Mouse (Mus musculus) kidney, postnatal 0 days (tissue): ENCODE results near the gene Arhgef3. TPM values are rescaled to one million over a fixed set of nuclear protein-coding genes. Genes with fewer than 3 reads are reported as not detected.

ENCODE experiments used
- ATAC-seq: fragments of 200-750 bp; cut with Nextera tagmentation; replicated peaks from 2 replicates; pipeline ENCODE4 v1.8.0; 2017; ENCODE audit warnings: low read depth, moderate number of reproducible peaks, moderate TSS enrichment, moderate library complexity; ENCODE audit not compliant: low FRiP score
- DNase-seq: peaks from one replicate; pipeline ENCODE4 v3.0.0-alpha.2; 2016; ENCODE audit warnings: low spot score
- H3K27ac ChIP-seq: fragments of 300-500 bp; sonication (generic); 2 replicates; pipeline ENCODE4 v1.5.1; 2014; ENCODE audit warnings: mild to moderate bottlenecking
- H3K27me3 ChIP-seq: fragments of 300-500 bp; sonication (generic); 2 replicates; pipeline ENCODE4 v1.6.1; 2014; ENCODE audit warnings: low read length, mixed read lengths; ENCODE audit not compliant: insufficient read depth
- H3K36me3 ChIP-seq: fragments of 300-500 bp; sonication (generic); 2 replicates; pipeline ENCODE4 v1.6.1; 2014; ENCODE audit warnings: low read length, mixed read lengths; ENCODE audit not compliant: insufficient read depth
- H3K4me1 ChIP-seq: fragments of 300-500 bp; sonication (generic); replicated peaks from 2 replicates; pipeline ENCODE4 v1.6.1; 2014; ENCODE audit warnings: antibody characterized with exemption, low read length, mixed read lengths; ENCODE audit not compliant: insufficient read depth
- H3K4me2 ChIP-seq: fragments of 300-500 bp; sonication (generic); 2 replicates; pipeline ENCODE4 v1.6.1; 2014; ENCODE audit warnings: mild to moderate bottlenecking, low read length, moderate library complexity, mixed read lengths
- H3K4me3 ChIP-seq: fragments of 300-500 bp; sonication (generic); replicated peaks from 2 replicates; pipeline ENCODE4 v1.5.1; 2014; ENCODE audit warnings: low read depth, low read length
- H3K9ac ChIP-seq: fragments of 300-500 bp; sonication (generic); 2 replicates; pipeline ENCODE4 v1.6.1; 2014; ENCODE audit warnings: low read depth, low read length
- H3K9me3 ChIP-seq: fragments of 300-500 bp; sonication (generic); replicated peaks from 2 replicates; pipeline ENCODE4 v1.6.1; 2016; ENCODE audit warnings: low read length, inconsistent platforms, mixed read lengths
- CTCF ChIP-seq: IDR thresholded peaks from 2 replicates; pipeline ENCODE4 v1.5.1; 2016; ENCODE audit warnings: antibody characterized with exemption, low read depth, mild to moderate bottlenecking, moderate library complexity
- WGBS: fragments of 180-500 bp; shearing (Covaris S2); extraction: QIAGEN DNeasy Blood & Tissue Kit; methylation state at CpG from one replicate; pipeline ENCODE4 v1.1.7; 2014; 5-methylcytosine and 5-hydroxymethylcytosine counted together
- polyA plus RNA-seq: library from polyadenylated mRNA; unstranded; fragments of >200 nt; fragmentation: Nextera tagmentation; extraction: Ambion mirVana; gene quantifications from 2 replicates; pipeline ENCODE4 v1.2.1, GENCODE M21; 2015

Arhgef3 gene
- polyA plus RNA-seq, 1 experiment from 2014 or later = 20.0 TPM

DNA sequence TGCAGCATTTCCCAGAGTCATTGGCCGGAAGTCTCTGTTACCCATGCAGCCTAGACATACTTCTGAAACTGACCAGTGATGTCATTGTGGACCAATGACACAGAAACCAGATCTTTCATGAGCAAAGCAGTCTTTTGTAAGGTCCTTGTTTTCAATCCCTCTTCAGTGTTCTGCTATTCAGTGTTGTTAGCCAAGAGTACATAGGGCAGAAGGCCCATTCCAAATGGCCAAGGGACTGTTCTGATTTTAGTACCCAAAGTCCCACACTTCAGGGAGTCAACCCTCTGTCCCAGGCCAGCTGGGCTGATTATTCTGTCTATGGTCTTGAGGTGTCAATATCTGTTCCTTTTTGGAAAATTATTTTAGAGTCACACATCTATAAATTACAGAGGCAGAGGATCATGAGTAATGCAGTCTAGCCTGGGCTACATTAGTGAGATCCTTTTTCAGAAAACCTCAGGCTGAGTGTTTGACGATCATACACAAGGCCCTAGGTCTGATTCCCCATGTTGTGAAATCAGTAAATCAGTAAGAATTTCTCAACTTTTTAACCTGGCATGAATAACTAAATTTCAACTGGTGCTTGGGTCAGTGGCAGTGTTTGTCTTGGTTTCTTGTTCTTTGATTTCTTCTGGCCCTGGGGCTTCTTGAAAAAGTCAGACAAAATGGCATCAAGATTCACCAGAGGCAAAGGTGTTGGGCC, 97.2 kb downstream of the Arhgef3 start:
- H3K27me3 ChIP-seq = no peaks in the 10 kb centered on the region
- H3K9ac ChIP-seq = no peak overlapping the region
- no peak overlapping the region for H3K27ac ChIP-seq
- no peak overlapping the region for H3K4me2 ChIP-seq
- H3K36me3 ChIP-seq = no peaks in the 10 kb centered on the region
- H3K9me3 ChIP-seq = no peaks in the 10 kb centered on the region
- no peaks in the 10 kb centered on the region for H3K4me1 ChIP-seq
- ATAC-seq (no peak), DNase-seq (no peak)
- TF ChIP-seq CTCF = no peak
- 90% methylated on average over 2 of the region's 2 CpGs for WGBS
- H3K4me3 ChIP-seq = no peak overlapping the region

DNA sequence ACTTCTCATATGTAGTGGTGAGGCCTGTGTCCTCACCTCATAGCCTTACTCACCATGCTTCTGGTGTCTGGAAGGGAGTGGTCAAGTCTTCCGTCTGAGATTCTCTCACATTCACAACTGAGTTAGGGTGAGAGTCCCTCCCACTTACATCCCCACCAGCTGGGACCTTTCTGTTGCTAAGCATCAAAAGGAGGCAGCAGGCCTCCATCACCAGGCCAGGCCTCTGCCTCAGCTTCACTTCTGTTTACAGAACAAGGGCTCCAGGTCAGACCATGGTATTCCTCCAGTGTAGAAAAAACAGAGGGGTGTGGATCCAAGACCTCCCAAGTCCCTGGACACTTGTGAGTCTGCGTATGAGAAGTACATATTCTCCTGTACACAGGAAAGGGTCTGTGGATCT, 99.5 kb downstream of the Arhgef3 start:
- H3K27me3 ChIP-seq = no peaks in the 10 kb centered on the region
- ATAC-seq (no peak), DNase-seq (no peak)
- H3K4me3 ChIP-seq = no peak overlapping the region
- no peak overlapping the region for H3K27ac ChIP-seq
- H3K4me1 ChIP-seq = no peaks in the 10 kb centered on the region
- TF ChIP-seq CTCF = no peak
- no peak overlapping the region for H3K4me2 ChIP-seq
- H3K36me3 ChIP-seq = no peaks in the 10 kb centered on the region
- no peak overlapping the region for H3K9ac ChIP-seq
- H3K9me3 ChIP-seq = no peaks in the 10 kb centered on the region
- 53% methylated on average over 2 of the region's 2 CpGs for WGBS

GRCm38 (mm10) chr14:27219668-27220067, 105.0 kb downstream of the Arhgef3 start:
- no peak overlapping the region for H3K4me2 ChIP-seq
- no peak overlapping the region for H3K4me3 ChIP-seq
- H3K36me3 ChIP-seq = no peaks in the 10 kb centered on the region
- ATAC-seq = no peak
- H3K27me3 ChIP-seq = no peaks in the 10 kb centered on the region
- no peaks in the 10 kb centered on the region for H3K4me1 ChIP-seq
- no peak overlapping the region for H3K27ac ChIP-seq
- WGBS = 91% methylated on average over 7 of the region's 7 CpGs
- TF ChIP-seq CTCF = no peak
- no peak for DNase-seq
- no peaks in the 10 kb centered on the region for H3K9me3 ChIP-seq
- no peak overlapping the region for H3K9ac ChIP-seq

GRCm38 (mm10) chr14:27220297-27220696, 105.6 kb downstream of the Arhgef3 start:
- no peaks in the 10 kb centered on the region for H3K4me1 ChIP-seq
- H3K9ac ChIP-seq = no peak overlapping the region
- DNase-seq (no peak), ATAC-seq (no peak)
- no peak for TF ChIP-seq CTCF
- H3K4me2 ChIP-seq = no peak overlapping the region
- 84% methylated on average over 12 of the region's 12 CpGs for WGBS
- H3K4me3 ChIP-seq = no peak overlapping the region
- no peaks in the 10 kb centered on the region for H3K27me3 ChIP-seq
- no peak overlapping the region for H3K27ac ChIP-seq
- no peaks in the 10 kb centered on the region for H3K9me3 ChIP-seq
- H3K36me3 ChIP-seq = no peaks in the 10 kb centered on the region

GRCm38 (mm10) chr14:27224636-27225035, 109.9 kb downstream of the Arhgef3 start:
- Histone ChIP-seq H3K9me3 (no peaks in the 10 kb centered on the region), H3K4me2 (no peak overlapping the region), H3K36me3 (no peaks in the 10 kb centered on the region), H3K4me1 (peaks cover 3% of the 10 kb centered on the region; the same call in 1 of the 2 replicates), H3K4me3 (no peak overlapping the region), H3K27me3 (no peaks in the 10 kb centered on the region), H3K9ac (no peak overlapping the region), H3K27ac (no peak overlapping the region)
- 86% methylated on average over 7 of the region's 7 CpGs for WGBS
- no peak for TF ChIP-seq CTCF
- no peak for DNase-seq
- no peak for ATAC-seq

GRCm38 (mm10) chr14:27226288-27226687, 111.6 kb downstream of the Arhgef3 start:
- ATAC-seq (no peak), DNase-seq (no peak)
- H3K9ac ChIP-seq = no peak overlapping the region
- H3K4me1 ChIP-seq = peaks cover 18% of the 10 kb centered on the region
- TF ChIP-seq CTCF = no peak
- no peaks in the 10 kb centered on the region for H3K36me3 ChIP-seq
- H3K4me3 ChIP-seq = no peak overlapping the region
- no peak overlapping the region for H3K4me2 ChIP-seq
- H3K27me3 ChIP-seq = no peaks in the 10 kb centered on the region
- 71% methylated on average over 3 of the region's 3 CpGs for WGBS
- H3K27ac ChIP-seq = no peak overlapping the region
- H3K9me3 ChIP-seq = no peaks in the 10 kb centered on the region

DNA sequence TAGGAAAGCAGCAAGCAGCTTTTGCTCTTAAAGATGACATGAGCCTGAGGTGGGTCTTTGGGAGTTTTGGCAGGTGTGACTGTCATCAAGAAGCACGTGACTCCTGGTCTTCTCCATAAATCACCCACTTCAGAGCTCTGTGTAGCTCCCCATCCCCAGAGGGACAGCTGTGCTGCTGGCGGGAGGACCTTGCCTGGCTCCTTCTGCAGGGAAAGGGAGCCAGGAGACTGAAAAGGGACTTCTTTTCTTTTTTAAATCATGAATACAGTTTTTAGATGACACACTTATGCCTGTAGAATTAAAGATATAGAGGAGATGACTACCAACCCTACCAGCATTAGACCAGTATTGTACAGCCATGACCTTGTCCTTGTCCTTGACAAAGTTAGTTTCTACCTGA, 113.6 kb downstream of the Arhgef3 start:
- WGBS = 45% methylated on average over 2 of the region's 2 CpGs
- no peak for TF ChIP-seq CTCF

More for the DNA sequence above, 113.6 kb downstream of the Arhgef3 start:
- H3K9me3 ChIP-seq = no peaks in the 10 kb centered on the region
- no peaks in the 10 kb centered on the region for H3K36me3 ChIP-seq
- peaks cover 18% of the 10 kb centered on the region for H3K4me1 ChIP-seq
- H3K27me3 ChIP-seq = no peaks in the 10 kb centered on the region
- H3K27ac ChIP-seq = no peak overlapping the region
- H3K4me2 ChIP-seq = no peak overlapping the region
- no peak overlapping the region for H3K4me3 ChIP-seq
- H3K9ac ChIP-seq = no peak overlapping the region
- DNase-seq (no peak), ATAC-seq (no peak)
